Mouse (Mus musculus) embryonic facial prominence, embryonic 12.5 days (tissue): ENCODE measurements around the gene Cbs. TPM values are rescaled to one million over a fixed set of nuclear protein-coding genes. Genes with fewer than 3 reads are reported as not detected.

Source experiments
- ATAC-seq: fragments of 200-750 bp; cut with Nextera tagmentation; 2 replicates; pipeline ENCODE4 v1.8.0; 2017; ENCODE audit not compliant: insufficient number of reproducible peaks, insufficient read depth, low FRiP score, low TSS enrichment
- H3K27ac ChIP-seq: fragments of 300-500 bp; sonication (generic); 2 replicates; pipeline ENCODE4 v1.5.1; 2016; ENCODE audit warnings: mild to moderate bottlenecking
- H3K27me3 ChIP-seq: fragments of 300-500 bp; sonication (generic); 2 replicates; pipeline ENCODE4 v1.6.1; 2016; ENCODE audit warnings: mild to moderate bottlenecking, moderate library complexity
- H3K36me3 ChIP-seq: fragments of 300-500 bp; sonication (generic); 2 replicates; pipeline ENCODE4 v1.6.1; 2016; ENCODE audit warnings: mild to moderate bottlenecking
- H3K4me1 ChIP-seq: fragments of 300-500 bp; sonication (generic); 2 replicates; pipeline ENCODE4 v1.6.1; 2016
- H3K4me2 ChIP-seq: fragments of 300-500 bp; sonication (generic); replicated peaks from 2 replicates; pipeline ENCODE4 v1.6.1; 2016; ENCODE audit warnings: mild to moderate bottlenecking, moderate library complexity
- H3K4me3 ChIP-seq: fragments of 300-500 bp; sonication (generic); 2 replicates; pipeline ENCODE4 v1.5.1; 2016; ENCODE audit warnings: mild to moderate bottlenecking
- H3K9ac ChIP-seq: fragments of 300-500 bp; sonication (generic); 2 replicates; pipeline ENCODE4 v1.6.1; 2016; ENCODE audit warnings: mild to moderate bottlenecking, moderate library complexity
- H3K9me3 ChIP-seq: fragments of 300-500 bp; sonication (generic); 2 replicates; pipeline ENCODE4 v1.6.1; 2016; ENCODE audit warnings: mild to moderate bottlenecking, moderate library complexity
- WGBS: fragments of 180-500 bp; shearing (Covaris S2); methylation state at CpG from one replicate; pipeline ENCODE4 v1.1.7; 2016; 5-methylcytosine and 5-hydroxymethylcytosine counted together
- polyA plus RNA-seq: library from polyadenylated mRNA; unstranded; fragments of >200 nt; fragmentation: Nextera tagmentation; extraction: Ambion mirVana; gene quantifications from 2 replicates; pipeline ENCODE4 v1.2.1, GENCODE M21; 2016

The Cbs gene
- polyA plus RNA-seq: 2.0 and 2.1 TPM in 2 replicates

DNA sequence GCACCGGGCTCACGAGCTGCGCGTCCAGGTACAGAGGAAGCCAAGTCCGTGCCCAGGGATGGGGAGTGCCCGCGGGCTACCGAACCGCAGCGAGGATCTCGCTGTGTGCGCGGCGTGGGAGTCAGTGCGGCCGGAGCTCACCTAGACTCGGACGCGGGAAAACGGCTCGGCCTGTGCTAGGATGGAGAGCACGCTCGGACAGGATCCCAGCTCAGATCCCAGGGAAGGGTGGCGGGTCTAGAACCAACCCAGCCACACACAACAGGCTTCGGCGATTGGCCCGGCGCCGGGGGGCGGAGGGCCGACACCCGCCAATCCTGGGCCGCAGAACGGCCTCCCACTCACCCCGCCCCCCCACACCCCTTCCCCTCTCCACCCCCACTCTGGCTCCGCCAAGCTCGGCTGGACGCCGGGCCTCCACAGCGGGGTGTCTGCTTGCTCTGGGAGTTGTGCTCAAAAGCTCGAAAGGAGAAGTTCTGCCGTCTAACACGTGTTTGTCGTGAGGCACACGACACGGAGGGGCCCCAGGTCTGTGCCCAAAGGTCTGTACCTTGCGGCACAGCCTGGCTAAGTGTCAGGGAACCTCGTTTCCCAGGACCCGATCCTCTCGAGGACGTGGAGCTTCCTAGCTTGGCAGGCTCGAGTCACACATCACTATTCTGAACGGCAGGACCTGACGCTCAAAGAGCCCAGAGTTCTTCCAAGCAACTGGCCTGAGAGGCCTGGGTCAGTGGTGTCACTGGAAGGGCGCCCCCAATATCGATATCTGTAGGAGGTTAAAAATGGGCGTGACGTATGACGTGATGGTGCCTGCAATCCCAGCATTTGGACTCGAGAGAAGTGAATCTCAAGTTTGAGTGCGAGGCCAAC lies at the start of gene Cbs:
Gene Cbs, minus strand, starts transcription at position 297 of the 870 bp plus-strand sequence.
- peaks cover 18% of the 10 kb centered on the region for H3K27me3 ChIP-seq
- peak within 1 kb of the TSS; percentile 92 for H3K4me2 ChIP-seq
- H3K4me1 ChIP-seq: peaks cover 6% of the 10 kb centered on the region; the same call in 1 of the 2 replicates
- H3K9me3 ChIP-seq: no peaks in the 10 kb centered on the region
- peak within 1 kb of the TSS; percentile 44 for H3K9ac ChIP-seq
- 1% methylated on average over 59 of the region's 61 CpGs for WGBS
- no peaks in the 10 kb centered on the region for H3K36me3 ChIP-seq
- no peak within 1 kb of the TSS for H3K27ac ChIP-seq
- peak; percentile 95 for ATAC-seq
- peak within 1 kb of the TSS; percentile 50 for H3K4me3 ChIP-seq

DNA sequence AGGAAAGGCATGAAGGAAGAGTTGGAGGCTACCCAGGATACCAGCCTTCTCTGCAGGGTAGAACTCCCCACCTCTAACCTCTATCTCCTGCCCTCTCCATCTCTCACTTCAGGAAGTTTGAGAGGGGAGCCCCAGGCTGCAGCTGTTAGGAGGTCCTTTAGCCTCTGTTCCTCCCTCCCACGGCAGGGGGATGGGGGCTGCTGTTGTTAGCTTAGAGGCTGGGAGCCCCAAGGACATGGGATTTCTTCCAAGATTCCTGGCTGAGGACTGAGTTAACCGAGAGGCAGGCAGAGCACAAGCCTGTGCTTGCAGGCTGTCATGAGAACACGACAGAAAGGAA lies 49.2 kb upstream of the Cbs start:
- ATAC-seq: 0 out of 2 replicates have a peak, but pooled peaks have one; percentile 30
- 17% methylated on average over 3 of the region's 3 CpGs for whole genome bisulfite sequencing
- Histone ChIP-seq H3K4me1 (peaks cover 12% of the 10 kb centered on the region), H3K4me2 (peak overlapping the region; percentile 40), H3K27me3 (no peaks in the 10 kb centered on the region), H3K9ac (peak overlapping the region; percentile 21; the same call in 1 of the 2 replicates), H3K36me3 (no peaks in the 10 kb centered on the region), H3K9me3 (no peaks in the 10 kb centered on the region), H3K27ac (peak overlapping the region; percentile 85), H3K4me3 (no peak overlapping the region)

DNA sequence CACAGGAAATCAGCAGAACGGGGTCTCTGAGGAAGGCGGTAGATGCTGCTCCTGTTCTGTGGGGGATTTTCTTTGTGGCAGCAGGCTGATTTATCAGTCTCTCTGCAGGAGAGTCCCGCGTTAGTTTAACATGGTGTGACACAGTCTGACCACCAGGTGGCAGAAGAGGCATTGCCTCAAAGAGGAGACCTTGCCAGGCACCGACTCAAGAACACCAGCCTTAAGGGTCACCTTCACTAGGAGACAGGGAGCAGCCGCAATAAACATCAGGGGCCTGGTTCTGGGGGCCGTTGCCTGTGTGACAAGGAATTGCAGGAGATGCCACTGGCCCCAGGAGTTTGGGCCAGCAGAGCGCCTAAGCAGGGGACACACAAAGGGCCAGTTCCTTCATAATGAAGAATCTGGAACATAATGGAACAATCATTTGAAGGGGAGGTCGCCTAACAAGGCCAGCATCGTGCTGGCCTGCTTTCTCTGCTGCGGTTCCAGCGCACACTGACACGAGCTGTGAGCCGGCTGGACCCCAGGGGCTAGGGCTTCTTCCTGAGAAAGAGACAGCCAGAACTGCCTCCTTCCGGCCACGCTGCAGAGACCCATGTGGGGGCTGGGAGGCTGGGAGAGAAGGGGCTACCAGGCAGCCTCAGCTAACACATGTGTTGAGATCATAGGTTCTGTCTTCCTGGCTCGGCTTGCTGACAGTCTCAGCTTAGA lies 48.6 kb upstream of the Cbs start:
- Histone ChIP-seq H3K4me2 (peak overlapping the region; percentile 40), H3K4me1 (peaks cover 12% of the 10 kb centered on the region), H3K27ac (peak overlapping the region; percentile 85), H3K27me3 (no peaks in the 10 kb centered on the region), H3K36me3 (no peaks in the 10 kb centered on the region), H3K9ac (0 out of 2 replicates have a peak overlapping the region, but pooled peaks have one; percentile 27), H3K4me3 (no peak overlapping the region), H3K9me3 (no peaks in the 10 kb centered on the region)
- WGBS: 14% methylated on average over 17 of the region's 17 CpGs
- ATAC-seq: peak; percentile 14; the same call in 1 of the 2 replicates

DNA sequence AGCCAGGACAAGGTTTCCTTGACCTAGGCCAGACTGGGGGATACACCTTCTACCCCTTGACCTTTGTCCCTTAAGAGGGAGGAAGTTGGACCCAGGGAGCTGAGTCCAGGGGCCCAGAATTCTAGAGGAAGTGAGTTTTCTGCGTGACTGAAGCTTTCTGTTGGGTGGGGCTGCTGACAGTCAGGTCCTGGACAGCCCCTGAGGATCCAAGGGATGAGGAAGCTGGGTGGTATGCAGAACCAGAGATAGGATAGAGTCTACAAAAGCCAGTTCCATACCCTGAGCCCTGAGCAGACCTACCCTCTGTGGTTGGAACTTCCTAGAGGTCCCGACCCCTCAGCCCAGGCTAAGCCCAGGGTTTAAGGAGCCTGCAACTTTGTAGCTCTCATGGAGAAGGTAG lies 43.4 kb upstream of the Cbs start:
- Histone ChIP-seq H3K4me2 (no peak overlapping the region), H3K9me3 (no peaks in the 10 kb centered on the region), H3K27me3 (0 out of 2 replicates have a peak, but pooled peaks cover 2% of the 10 kb centered on the region), H3K4me1 (no peaks in the 10 kb centered on the region; the same call in 1 of the 2 replicates), H3K36me3 (no peaks in the 10 kb centered on the region), H3K4me3 (no peak overlapping the region), H3K9ac (no peak overlapping the region), H3K27ac (no peak overlapping the region)
- WGBS: 62% methylated on average over 2 of the region's 2 CpGs
- no peak for ATAC-seq

DNA sequence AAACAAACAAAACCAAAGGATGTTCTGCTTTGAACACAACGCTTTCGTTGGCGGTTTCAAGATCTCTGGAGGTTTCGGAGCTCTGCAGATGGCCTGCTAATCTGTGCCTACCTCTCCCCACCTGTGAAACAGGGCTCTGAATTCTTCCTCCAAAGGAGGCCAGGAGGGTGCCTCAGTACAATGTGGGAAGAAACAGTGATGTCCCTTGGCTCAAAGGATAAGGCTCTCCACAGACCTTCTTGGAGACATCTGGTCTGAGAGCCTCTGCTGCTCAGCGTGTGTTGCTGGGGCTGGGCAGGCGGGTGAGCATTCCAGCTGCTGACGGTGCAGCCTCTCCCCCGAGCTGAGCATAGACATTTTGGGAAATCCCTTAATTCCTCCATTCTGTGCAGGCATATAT lies 40.5 kb upstream of the Cbs start, which contains the start of gene Cryaa:
Gene Cryaa, plus strand, starts transcription at position 301 of the 400 bp plus-strand sequence.
- Histone ChIP-seq H3K9ac (no peak within 1 kb of the TSS), H3K27ac (no peak within 1 kb of the TSS), H3K4me1 (no peaks in the 10 kb centered on the region), H3K4me2 (no peak within 1 kb of the TSS), H3K27me3 (0 out of 2 replicates have a peak, but pooled peaks cover 2% of the 10 kb centered on the region), H3K4me3 (no peak within 1 kb of the TSS), H3K36me3 (no peaks in the 10 kb centered on the region), H3K9me3 (no peaks in the 10 kb centered on the region)
- ATAC-seq: no peak
- WGBS: 72% methylated on average over 8 of the region's 8 CpGs

DNA sequence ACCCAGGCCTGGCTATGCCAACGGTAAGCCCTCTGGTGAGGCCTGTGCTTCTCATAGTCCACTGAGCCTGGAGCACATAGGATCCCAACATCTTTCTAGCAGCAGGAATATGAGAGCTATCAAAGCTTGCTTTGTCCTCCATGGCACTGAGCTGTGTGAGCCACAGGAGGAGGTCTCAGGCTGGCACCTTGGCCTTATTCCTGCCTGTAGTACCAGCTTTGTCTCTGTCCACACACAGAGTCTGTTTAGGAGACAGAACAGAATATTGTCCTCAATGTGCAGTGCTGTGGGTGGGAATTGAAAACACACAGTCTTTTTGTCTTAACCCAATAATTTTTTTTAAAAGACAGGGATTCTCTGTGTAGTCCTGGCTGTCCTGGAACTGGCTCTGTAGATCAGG lies 37.4 kb upstream of the Cbs start:
- no peak overlapping the region for H3K27ac ChIP-seq
- H3K27me3 ChIP-seq: 0 out of 2 replicates have a peak, but pooled peaks cover 2% of the 10 kb centered on the region
- no peak overlapping the region for H3K4me3 ChIP-seq
- ATAC-seq: no peak
- H3K4me2 ChIP-seq: no peak overlapping the region
- no peaks in the 10 kb centered on the region for H3K4me1 ChIP-seq
- no peaks in the 10 kb centered on the region for H3K36me3 ChIP-seq
- no peaks in the 10 kb centered on the region for H3K9me3 ChIP-seq
- H3K9ac ChIP-seq: no peak overlapping the region
- WGBS: 78% methylated on average over 1 of the region's 1 CpGs

GRCm38 (mm10) chr17:31672279-31672678 lies 35.2 kb upstream of the Cbs start:
- H3K9me3 ChIP-seq: no peaks in the 10 kb centered on the region
- no peak for ATAC-seq
- no peak overlapping the region for H3K27ac ChIP-seq
- no peaks in the 10 kb centered on the region for H3K4me1 ChIP-seq
- no peaks in the 10 kb centered on the region for H3K27me3 ChIP-seq
- WGBS: 83% methylated on average over 12 of the region's 12 CpGs
- H3K36me3 ChIP-seq: no peaks in the 10 kb centered on the region
- no peak overlapping the region for H3K4me2 ChIP-seq
- no peak overlapping the region for H3K4me3 ChIP-seq
- H3K9ac ChIP-seq: no peak overlapping the region

GRCm38 (mm10) chr17:31671698-31672097 lies 34.7 kb upstream of the Cbs start:
- 57% methylated on average over 8 of the region's 8 CpGs for WGBS
- Histone ChIP-seq H3K4me1 (no peaks in the 10 kb centered on the region), H3K9ac (no peak overlapping the region), H3K4me3 (no peak overlapping the region), H3K9me3 (no peaks in the 10 kb centered on the region), H3K27me3 (no peaks in the 10 kb centered on the region), H3K36me3 (no peaks in the 10 kb centered on the region), H3K27ac (no peak overlapping the region), H3K4me2 (no peak overlapping the region)
- ATAC-seq: no peak

GRCm38 (mm10) chr17:31670163-31670562 lies 33.1 kb upstream of the Cbs start:
- Histone ChIP-seq H3K4me1 (no peaks in the 10 kb centered on the region), H3K4me3 (no peak overlapping the region), H3K27ac (peak overlapping the region; percentile 31; the same call in 1 of the 2 replicates), H3K27me3 (no peaks in the 10 kb centered on the region), H3K4me2 (no peak overlapping the region), H3K36me3 (no peaks in the 10 kb centered on the region), H3K9ac (no peak overlapping the region), H3K9me3 (no peaks in the 10 kb centered on the region)
- 16% methylated on average over 11 of the region's 11 CpGs for WGBS
- ATAC-seq: no peak

DNA sequence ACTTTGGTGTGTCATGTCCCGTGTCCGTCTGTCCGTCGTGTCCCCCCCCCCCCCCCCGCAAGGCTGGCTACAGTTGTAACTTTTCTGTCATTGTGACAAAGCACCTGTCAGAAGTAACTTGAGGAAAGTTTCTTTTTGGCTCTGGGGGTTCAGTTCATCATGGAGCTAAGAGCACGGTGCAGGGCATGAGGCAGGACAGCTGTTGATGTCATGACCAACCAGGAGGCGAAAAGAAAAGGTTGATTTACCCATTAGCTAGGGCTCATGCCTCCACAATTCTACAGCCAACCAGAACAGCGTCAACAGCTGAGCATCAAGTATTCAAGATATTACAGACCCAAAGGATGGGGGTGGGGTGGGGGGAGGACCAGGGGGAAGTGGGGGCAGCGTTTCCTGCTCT lies 31.3 kb upstream of the Cbs start:
- Histone ChIP-seq H3K36me3 (no peaks in the 10 kb centered on the region), H3K4me3 (no peak overlapping the region), H3K4me1 (no peaks in the 10 kb centered on the region), H3K9me3 (no peaks in the 10 kb centered on the region), H3K9ac (no peak overlapping the region), H3K27me3 (no peaks in the 10 kb centered on the region), H3K4me2 (no peak overlapping the region), H3K27ac (no peak overlapping the region)
- no peak for ATAC-seq
- 79% methylated on average over 8 of the region's 9 CpGs for WGBS

GRCm38 (mm10) chr17:31664760-31665159 lies 27.7 kb upstream of the Cbs start:
- Histone ChIP-seq H3K9ac (no peak overlapping the region), H3K36me3 (no peaks in the 10 kb centered on the region), H3K27me3 (no peaks in the 10 kb centered on the region), H3K9me3 (no peaks in the 10 kb centered on the region), H3K4me3 (no peak overlapping the region), H3K4me1 (no peaks in the 10 kb centered on the region), H3K27ac (no peak overlapping the region), H3K4me2 (no peak overlapping the region)
- no peak for ATAC-seq
- 13% methylated on average over 4 of the region's 4 CpGs for WGBS

GRCm38 (mm10) chr17:31662855-31663254 lies 25.8 kb upstream of the Cbs start:
- Histone ChIP-seq H3K4me3 (no peak overlapping the region), H3K4me2 (no peak overlapping the region), H3K27ac (no peak overlapping the region), H3K9me3 (no peaks in the 10 kb centered on the region), H3K9ac (no peak overlapping the region), H3K36me3 (no peaks in the 10 kb centered on the region), H3K27me3 (no peaks in the 10 kb centered on the region), H3K4me1 (no peaks in the 10 kb centered on the region)
- ATAC-seq: no peak
